Mouse (Mus musculus) hindbrain, postnatal 0 days (tissue): ENCODE measurements around the gene Nudt21. TPM values are rescaled to one million over a fixed set of nuclear protein-coding genes. Genes with fewer than 3 reads are reported as not detected.

Source experiments
- ATAC-seq: fragments of 200-750 bp; cut with Nextera tagmentation; 2 replicates; pipeline ENCODE4 v1.8.0; 2017; ENCODE audit warnings: mild to moderate bottlenecking, moderate TSS enrichment, moderate library complexity
- DNase-seq: peaks from one replicate; pipeline ENCODE4 v3.0.0-alpha.2; 2015; ENCODE audit warnings: low spot score
- H3K27ac ChIP-seq: fragments of 300-500 bp; sonication (generic); 2 replicates; pipeline ENCODE4 v1.5.1; 2014; ENCODE audit warnings: mild to moderate bottlenecking
- H3K27me3 ChIP-seq: fragments of 300-500 bp; sonication (generic); 2 replicates; pipeline ENCODE4 v1.6.1; 2014; ENCODE audit warnings: low read length, mixed read lengths; ENCODE audit not compliant: insufficient read depth
- H3K36me3 ChIP-seq: fragments of 300-500 bp; sonication (generic); 2 replicates; pipeline ENCODE4 v1.6.1; 2014; ENCODE audit warnings: low read length, mixed read lengths; ENCODE audit not compliant: insufficient read depth
- H3K4me1 ChIP-seq: fragments of 300-500 bp; sonication (generic); 2 replicates; pipeline ENCODE4 v1.6.1; 2014; ENCODE audit warnings: antibody characterized with exemption, low read length, mixed read lengths; ENCODE audit not compliant: insufficient read depth
- H3K4me2 ChIP-seq: fragments of 300-500 bp; sonication (generic); 2 replicates; pipeline ENCODE4 v1.6.1; 2014; ENCODE audit warnings: low read depth, mild to moderate bottlenecking, low read length, moderate library complexity, mixed read lengths
- H3K4me3 ChIP-seq: fragments of 300-500 bp; sonication (generic); 2 replicates; pipeline ENCODE4 v1.5.1; 2014; ENCODE audit warnings: low read length
- H3K9ac ChIP-seq: fragments of 300-500 bp; sonication (generic); replicated peaks from 2 replicates; pipeline ENCODE4 v1.6.1; 2014; ENCODE audit warnings: mild to moderate bottlenecking, low read length, moderate library complexity, mixed read lengths
- H3K9me3 ChIP-seq: fragments of 300-500 bp; sonication (generic); 2 replicates; pipeline ENCODE4 v1.6.1; 2016; ENCODE audit warnings: low read length, mixed read lengths
- CTCF ChIP-seq: IDR thresholded peaks from 2 replicates; pipeline ENCODE4 v1.5.1; 2016; ENCODE audit warnings: antibody characterized with exemption, control low read depth, low read depth
- WGBS: fragments of 180-500 bp; shearing (Covaris S2); extraction: QIAGEN DNeasy Blood & Tissue Kit; methylation state at CpG from one replicate; pipeline ENCODE4 v1.1.7; 2014; 5-methylcytosine and 5-hydroxymethylcytosine counted together
- polyA plus RNA-seq: library from polyadenylated mRNA; unstranded; fragments of >200 nt; fragmentation: Nextera tagmentation; extraction: Ambion mirVana; gene quantifications from 2 replicates; pipeline ENCODE4 v1.2.1, GENCODE M21; 2015
- total RNA-seq: library from RNA; depleted of rRNA; stranded (reverse); fragments of >200 nt; gene quantifications from 2 replicates; pipeline ENCODE4 v1.2.3, GENCODE M21; 2014

The Nudt21 gene
- total and polyA plus RNA-seq, 2 experiments from 2014 or later: 58.8 to 94.5 TPM

- WGBS: 40% methylated on average over 7 of the region's 7 CpGs
- Histone ChIP-seq H3K27me3 (no peaks in the 10 kb centered on the region), H3K4me2 (peak overlapping the region; percentile 90), H3K9me3 (no peaks in the 10 kb centered on the region), H3K4me1 (peaks cover 12% of the 10 kb centered on the region), H3K4me3 (peak overlapping the region; percentile 95), H3K27ac (peak overlapping the region; percentile 98), H3K36me3 (no peaks in the 10 kb centered on the region), H3K9ac (peak overlapping the region; percentile 99)
- DNase-seq (peak; percentile 3), ATAC-seq (no peak)
- no peak for TF ChIP-seq CTCF
Measured at GRCm38 (mm10) chr8:94013026-94013612, 23.7 kb downstream of the Nudt21 start.

GRCm38 (mm10) chr8:94012013-94012951, 24.5 kb downstream of the Nudt21 start, which contains the start of gene Amfr:
Gene Amfr, minus strand, starts transcription at chr8:94012842.
- H3K27ac ChIP-seq: peak within 1 kb of the TSS; percentile 98
- peak within 1 kb of the TSS; percentile 90 for H3K4me2 ChIP-seq
- no peaks in the 10 kb centered on the region for H3K9me3 ChIP-seq
- peak within 1 kb of the TSS; percentile 99 for H3K9ac ChIP-seq
- H3K4me1 ChIP-seq: peaks cover 12% of the 10 kb centered on the region
- DNase-seq: peak; percentile 89
- peak; percentile 95 for ATAC-seq
- under 1% methylated on average over 96 of the region's 130 CpGs for WGBS
- H3K36me3 ChIP-seq: no peaks in the 10 kb centered on the region
- H3K4me3 ChIP-seq: peak within 1 kb of the TSS; percentile 95
- H3K27me3 ChIP-seq: no peaks in the 10 kb centered on the region
- TF ChIP-seq CTCF: no peak

GRCm38 (mm10) chr8:94011076-94012012, 25.5 kb downstream of the Nudt21 start:
- no peaks in the 10 kb centered on the region for H3K36me3 ChIP-seq
- peak overlapping the region; percentile 90 for H3K4me2 ChIP-seq
- DNase-seq (no peak), ATAC-seq (no peak)
- peaks cover 12% of the 10 kb centered on the region for H3K4me1 ChIP-seq
- H3K9ac ChIP-seq: peak overlapping the region; percentile 99
- no peaks in the 10 kb centered on the region for H3K27me3 ChIP-seq
- H3K4me3 ChIP-seq: peak overlapping the region; percentile 95
- 2% methylated on average over 48 of the region's 48 CpGs for WGBS
- H3K9me3 ChIP-seq: no peaks in the 10 kb centered on the region
- H3K27ac ChIP-seq: peak overlapping the region; percentile 98
- TF ChIP-seq CTCF: no peak

GRCm38 (mm10) chr8:94010101-94010705, 26.6 kb downstream of the Nudt21 start:
- Histone ChIP-seq H3K9me3 (no peaks in the 10 kb centered on the region), H3K9ac (0 out of 2 replicates have a peak overlapping the region, but pooled peaks have one; percentile 3), H3K27me3 (no peaks in the 10 kb centered on the region), H3K36me3 (no peaks in the 10 kb centered on the region), H3K4me3 (no peak overlapping the region), H3K27ac (no peak overlapping the region), H3K4me1 (peaks cover 12% of the 10 kb centered on the region), H3K4me2 (peak overlapping the region; percentile 90)
- ATAC-seq (no peak), DNase-seq (no peak)
- no peak for TF ChIP-seq CTCF
- 39% methylated on average over 2 of the region's 2 CpGs for whole genome bisulfite sequencing

GRCm38 (mm10) chr8:94009243-94009845, 27.5 kb downstream of the Nudt21 start:
- Histone ChIP-seq H3K27ac (no peak overlapping the region), H3K9me3 (no peaks in the 10 kb centered on the region), H3K4me3 (no peak overlapping the region), H3K9ac (no peak overlapping the region), H3K27me3 (no peaks in the 10 kb centered on the region), H3K4me2 (no peak overlapping the region), H3K4me1 (peaks cover 12% of the 10 kb centered on the region), H3K36me3 (no peaks in the 10 kb centered on the region)
- ATAC-seq: no peak
- no peak for DNase-seq
- no peak for TF ChIP-seq CTCF
- 64% methylated on average over 15 of the region's 15 CpGs for WGBS
